Comparison of ENCODE assay signal across 17 mouse cellular contexts in the genomic region with DNA sequence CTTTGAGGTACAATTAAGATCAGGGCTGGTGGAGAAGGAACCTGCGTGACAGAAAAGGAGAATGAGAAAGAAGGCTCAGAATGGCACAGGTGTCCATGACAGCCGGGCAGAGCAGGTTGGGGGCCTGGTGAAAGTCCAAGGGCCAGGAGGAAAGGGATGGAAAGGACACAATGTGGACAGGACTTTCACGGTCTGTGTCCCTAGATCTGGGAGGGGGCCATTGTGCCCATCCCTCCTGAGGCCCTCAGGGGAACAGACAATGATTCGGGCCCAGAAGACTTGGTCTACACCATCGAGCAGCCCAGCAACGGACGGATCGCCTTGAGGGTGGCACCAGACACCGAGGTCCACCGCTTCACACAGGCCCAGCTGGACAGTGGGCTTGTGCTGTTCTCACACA. TPM values are rescaled to one million over a fixed set of nuclear protein-coding genes. Genes with fewer than 3 reads are reported as not detected.
DNase-seq lines count a peak whose midpoint lies in the region; ATAC-seq lines count a peak whose summit lies in the region.
"Had no signal": no experiment of that assay in that cellular context is flagged by ENCODE, and none has a peak within 500 bp of the region (broad histone marks: within the 10 kb centered on the region; RNA-seq: fewer than 3 reads in every experiment).

No protein-coding gene starts in this region.

- WGBS in heart, embryonic 12.5 days: 93% methylated on average over 10 of the region's 10 CpGs
- WGBS in kidney, embryonic 14.5 days: 94% methylated on average over 10 of the region's 10 CpGs
- WGBS in midbrain, embryonic 15.5 days: 84% methylated on average over 10 of the region's 10 CpGs
- WGBS in midbrain, embryonic 16.5 days: 89% methylated on average over 10 of the region's 10 CpGs

- H3K36me3 ChIP-seq in heart, embryonic 12.5 days: peaks cover 66% of the 10 kb centered on the region
- peaks cover 16% of the 10 kb centered on the region; the same call in 1 of the 2 replicates for H3K36me3 ChIP-seq in kidney, embryonic 14.5 days (ENCODE audit: control insufficient read depth, insufficient read depth, low read length)
- no peaks in the 10 kb centered on the region for H3K36me3 ChIP-seq in midbrain, embryonic 15.5 days (replicated peaks)
- no peaks in the 10 kb centered on the region for H3K36me3 ChIP-seq in midbrain, embryonic 16.5 days (ENCODE audit: control insufficient read depth, insufficient read depth, low read length)
- H3K36me3 ChIP-seq: hindbrain, embryonic 15.5 days; liver, embryonic 13.5 days had no signal

- H3K27me3 ChIP-seq in heart, embryonic 12.5 days (replicated peaks): peaks cover 11% of the 10 kb centered on the region; the same call in 1 of the 2 replicates
- no peaks in the 10 kb centered on the region for H3K27me3 ChIP-seq in kidney, embryonic 14.5 days (ENCODE audit: control insufficient read depth, insufficient read depth, low read length)
- peaks cover 9% of the 10 kb centered on the region for H3K27me3 ChIP-seq in midbrain, embryonic 15.5 days (replicated peaks)
- H3K27me3 ChIP-seq in midbrain, embryonic 16.5 days (ENCODE audit: control insufficient read depth, insufficient read depth, low read depth, low read length): no peaks in the 10 kb centered on the region; the same call in 1 of the 2 replicates
- H3K27me3 ChIP-seq: liver, embryonic 13.5 days had no signal

- no peak for ATAC-seq in heart, embryonic 12.5 days (ENCODE audit: insufficient number of reproducible peaks, low FRiP score)
- no peak for ATAC-seq in kidney, embryonic 14.5 days (ENCODE audit: low FRiP score, low TSS enrichment)
- no peak for ATAC-seq in midbrain, embryonic 15.5 days (replicated peaks)
- ATAC-seq in midbrain, embryonic 16.5 days: no peak

- no peak overlapping the region for H3K4me3 ChIP-seq in heart, embryonic 12.5 days
- no peak overlapping the region for H3K4me3 ChIP-seq in kidney, embryonic 14.5 days (ENCODE audit: low read length)
- no peak overlapping the region for H3K4me3 ChIP-seq in midbrain, embryonic 15.5 days
- H3K4me3 ChIP-seq in midbrain, embryonic 16.5 days (ENCODE audit: low read depth, low read length): no peak overlapping the region
- H3K4me3 ChIP-seq: liver, embryonic 13.5 days had no signal

- no peak overlapping the region for H3K27ac ChIP-seq in heart, embryonic 12.5 days (ENCODE audit: poor library complexity, severe bottlenecking)
- H3K27ac ChIP-seq in kidney, embryonic 14.5 days (ENCODE audit: low read depth, low read length): no peak overlapping the region
- no peak overlapping the region for H3K27ac ChIP-seq in midbrain, embryonic 15.5 days
- H3K27ac ChIP-seq in midbrain, embryonic 16.5 days (ENCODE audit: low read length): no peak overlapping the region
- H3K27ac ChIP-seq: hindbrain, embryonic 15.5 days; liver, embryonic 13.5 days had no signal

- peaks cover 30% of the 10 kb centered on the region for H3K4me1 ChIP-seq in heart, embryonic 12.5 days (replicated peaks)
- peaks cover 6% of the 10 kb centered on the region for H3K4me1 ChIP-seq in kidney, embryonic 14.5 days (ENCODE audit: control insufficient read depth, insufficient read depth, low read length)
- peaks cover 13% of the 10 kb centered on the region for H3K4me1 ChIP-seq in midbrain, embryonic 15.5 days
- H3K4me1 ChIP-seq in midbrain, embryonic 16.5 days (ENCODE audit: control insufficient read depth, insufficient read depth, low read length): peaks cover 6% of the 10 kb centered on the region

- H3K9me3 ChIP-seq in heart, embryonic 12.5 days (replicated peaks): no peaks in the 10 kb centered on the region
- no peaks in the 10 kb centered on the region for H3K9me3 ChIP-seq in kidney, embryonic 14.5 days (ENCODE audit: control insufficient read depth, low read length)
- H3K9me3 ChIP-seq in midbrain, embryonic 15.5 days: no peaks in the 10 kb centered on the region
- no peaks in the 10 kb centered on the region for H3K9me3 ChIP-seq in midbrain, embryonic 16.5 days (replicated peaks; ENCODE audit: control insufficient read depth, low read length, poor library complexity, severe bottlenecking)
- H3K9me3 ChIP-seq: heart, embryonic 15.5 days; hindbrain, embryonic 15.5 days; liver, embryonic 13.5 days had no signal

- peak overlapping the region; percentile 54; the same call in 1 of the 2 replicates for H3K9ac ChIP-seq in heart, embryonic 12.5 days
- H3K9ac ChIP-seq in kidney, embryonic 14.5 days (ENCODE audit: low read depth, low read length): 0 out of 2 replicates have a peak overlapping the region, but pooled peaks have one; percentile 18
- H3K9ac ChIP-seq in midbrain, embryonic 15.5 days: peak overlapping the region; percentile 35; the same call in 1 of the 2 replicates
- no peak overlapping the region for H3K9ac ChIP-seq in midbrain, embryonic 16.5 days (ENCODE audit: low read depth, low read length)
- H3K9ac ChIP-seq: liver, embryonic 13.5 days had no signal

- H3K4me2 ChIP-seq in heart, embryonic 12.5 days: no peak overlapping the region
- no peak overlapping the region for H3K4me2 ChIP-seq in kidney, embryonic 14.5 days (replicated peaks; ENCODE audit: low read depth, low read length)
- no peak overlapping the region for H3K4me2 ChIP-seq in midbrain, embryonic 15.5 days
- H3K4me2 ChIP-seq in midbrain, embryonic 16.5 days (ENCODE audit: low read length): no peak overlapping the region

- DNase-seq in heart, postnatal 4 days: no peak
- DNase-seq in kidney, postnatal 10 days: no peak
- DNase-seq in MN1 (ENCODE audit: low spot score): no peak

RNA-seq across cellular contexts. Expression of a gene that starts 27.3 kb away (rescaled TPM):
- 32.5 and 35.9 TPM in 2 replicates for polyA plus RNA-seq in heart, embryonic 12.5 days (2016; fragmentation: Nextera tagmentation; extraction: Ambion mirVana)
- total RNA-seq in heart, postnatal 4 days (2021): 10 to 100 TPM; 55.6 to 56.6 TPM
- polyA plus RNA-seq in kidney, embryonic 14.5 days (2014; fragmentation: Nextera tagmentation; extraction: Ambion mirVana): 15.7 and 19.2 TPM in 2 replicates
- 7.6 and 8.2 TPM in 2 replicates for polyA plus RNA-seq in midbrain, embryonic 15.5 days (2015; fragmentation: Nextera tagmentation; extraction: Ambion mirVana)
- 7.3 and 7.8 TPM in 2 replicates for polyA plus RNA-seq in midbrain, embryonic 16.5 days (2015; fragmentation: Nextera tagmentation; extraction: Ambion mirVana)
- total RNA-seq: common myeloid progenitor, adult 5-6 weeks had no signal

RNA-seq across cellular contexts. Expression of a gene that starts 27.6 kb away (rescaled TPM):
- 0.84 and 1.5 TPM in 2 replicates for polyA plus RNA-seq in heart, embryonic 12.5 days (2016; fragmentation: Nextera tagmentation; extraction: Ambion mirVana)
- under 1 TPM in 1 of 2 experiments, not detected in 1; 0.43 TPM for total RNA-seq in heart, postnatal 4 days (2021)
- 0.20 TPM in 1 of 2 replicates, not detected in the other for polyA plus RNA-seq in kidney, embryonic 14.5 days (2014; fragmentation: Nextera tagmentation; extraction: Ambion mirVana)
- not detected in 2 replicates for polyA plus RNA-seq in midbrain, embryonic 15.5 days (2015; fragmentation: Nextera tagmentation; extraction: Ambion mirVana)
- not detected in 2 replicates for polyA plus RNA-seq in midbrain, embryonic 16.5 days (2015; fragmentation: Nextera tagmentation; extraction: Ambion mirVana)
- total RNA-seq: common myeloid progenitor, adult 5-6 weeks; gastrocnemius, adult 18-20 months; left cerebral cortex, adult 18-20 months; left cerebral cortex, postnatal 36 days; midbrain, postnatal 0 days had no signal
- polyA plus RNA-seq: embryonic facial prominence, embryonic 11.5 days; liver, embryonic 13.5 days; lung, postnatal 0 days had no signal

RNA-seq across cellular contexts. Expression of a gene that starts 36.1 kb away (rescaled TPM):
- 10.2 and 10.5 TPM in 2 replicates for polyA plus RNA-seq in heart, embryonic 12.5 days (2016; fragmentation: Nextera tagmentation; extraction: Ambion mirVana)
- total RNA-seq in heart, postnatal 4 days (2021): 10 to 100 TPM; 11.7 to 13.9 TPM
- polyA plus RNA-seq in kidney, embryonic 14.5 days (2014; fragmentation: Nextera tagmentation; extraction: Ambion mirVana): 4.1 and 8.3 TPM in 2 replicates
- 3.0 TPM in 2 replicates for polyA plus RNA-seq in midbrain, embryonic 15.5 days (2015; fragmentation: Nextera tagmentation; extraction: Ambion mirVana)
- 2.2 and 2.7 TPM in 2 replicates for polyA plus RNA-seq in midbrain, embryonic 16.5 days (2015; fragmentation: Nextera tagmentation; extraction: Ambion mirVana)

RNA-seq across cellular contexts. Expression of a gene that starts 45.2 kb away (rescaled TPM):
- 58.2 and 65.0 TPM in 2 replicates for polyA plus RNA-seq in heart, embryonic 12.5 days (2016; fragmentation: Nextera tagmentation; extraction: Ambion mirVana)
- total RNA-seq in heart, postnatal 4 days (2021): 10 to 100 TPM; 53.5 to 54.4 TPM
- 98.4 and 111 TPM in 2 replicates for polyA plus RNA-seq in kidney, embryonic 14.5 days (2014; fragmentation: Nextera tagmentation; extraction: Ambion mirVana)
- polyA plus RNA-seq in midbrain, embryonic 15.5 days (2015; fragmentation: Nextera tagmentation; extraction: Ambion mirVana): 62.8 and 64.4 TPM in 2 replicates
- 66.9 and 72.9 TPM in 2 replicates for polyA plus RNA-seq in midbrain, embryonic 16.5 days (2015; fragmentation: Nextera tagmentation; extraction: Ambion mirVana)

RNA-seq across cellular contexts. Expression of a gene that starts 58.6 kb away (rescaled TPM):
- 16.7 and 17.4 TPM in 2 replicates for polyA plus RNA-seq in heart, embryonic 12.5 days (2016; fragmentation: Nextera tagmentation; extraction: Ambion mirVana)
- total RNA-seq in heart, postnatal 4 days (2021): 1 to 10 TPM; 8.6 to 9.1 TPM
- polyA plus RNA-seq in kidney, embryonic 14.5 days (2014; fragmentation: Nextera tagmentation; extraction: Ambion mirVana): 24.3 and 27.7 TPM in 2 replicates
- polyA plus RNA-seq in midbrain, embryonic 15.5 days (2015; fragmentation: Nextera tagmentation; extraction: Ambion mirVana): 29.8 and 33.0 TPM in 2 replicates
- 27.2 and 32.0 TPM in 2 replicates for polyA plus RNA-seq in midbrain, embryonic 16.5 days (2015; fragmentation: Nextera tagmentation; extraction: Ambion mirVana)
